Mouse (Mus musculus) E14TG2a.4 (cell line): ENCODE results near the gene Kif17.

ENCODE experiments used
- H3K27me3 ChIP-seq: 2 replicates; pipeline ENCODE4 v1.6.1; 2014; ENCODE audit warnings: low read length, control low read depth; ENCODE audit not compliant: insufficient read depth
- H3K36me3 ChIP-seq: 2 replicates; pipeline ENCODE4 v1.6.1; 2014; ENCODE audit warnings: low read length, control low read depth; ENCODE audit not compliant: insufficient read depth
- H3K4me1 ChIP-seq: replicated peaks from 2 replicates; pipeline ENCODE4 v1.6.1; 2014; ENCODE audit warnings: low read depth, low read length, control low read depth
- H3K4me3 ChIP-seq: replicated peaks from 2 replicates; pipeline ENCODE4 v1.5.1; 2014; ENCODE audit warnings: mild to moderate bottlenecking, low read length
- H3K9me3 ChIP-seq: 2 replicates; pipeline ENCODE4 v1.6.1; 2014; ENCODE audit warnings: low read length, control low read depth
- CTCF ChIP-seq: conservative IDR thresholded peaks from 2 replicates; pipeline ENCODE4 v1.5.1; 2014; ENCODE audit warnings: low read length
- NANOG ChIP-seq: IDR thresholded peaks from 2 replicates; pipeline ENCODE4 v1.6.1; 2014; ENCODE audit warnings: borderline replicate concordance, low read length, mixed read lengths
- POU5F1 ChIP-seq: IDR thresholded peaks from 2 replicates; pipeline ENCODE4 v1.6.1; 2014; ENCODE audit warnings: low read length, borderline replicate concordance

Gene Kif17

GRCm38 (mm10) chr4:138251819-138252218, 1.6 kb downstream of the Kif17 start:
- Histone ChIP-seq H3K4me3 (peak overlapping the region; percentile 50), H3K27me3 (peaks cover 87% of the 10 kb centered on the region), H3K36me3 (no peaks in the 10 kb centered on the region), H3K4me1 (peaks cover 62% of the 10 kb centered on the region), H3K9me3 (no peaks in the 10 kb centered on the region)
- TF ChIP-seq NANOG (peak; percentile 24; the same call in 1 of the 2 replicates), POU5F1 (no peak), CTCF (no peak)

- H3K4me3 ChIP-seq = peak overlapping the region; percentile 50
Measured at GRCm38 (mm10) chr4:138252231-138252630, 2.0 kb downstream of the Kif17 start.

GRCm38 (mm10) chr4:138257116-138257687, 7.0 kb downstream of the Kif17 start:
- Histone ChIP-seq H3K27me3 (peaks cover 94% of the 10 kb centered on the region), H3K4me1 (peaks cover 56% of the 10 kb centered on the region), H3K4me3 (no peak overlapping the region), H3K9me3 (no peaks in the 10 kb centered on the region), H3K36me3 (0 out of 2 replicates have a peak, but pooled peaks cover 5% of the 10 kb centered on the region)
- TF ChIP-seq NANOG (no peak), CTCF (no peak), POU5F1 (no peak)

More at GRCm38 (mm10) chr4:138252231-138252630, 2.0 kb downstream of the Kif17 start:
- TF ChIP-seq NANOG = no peak
- TF ChIP-seq CTCF = no peak
- TF ChIP-seq POU5F1 = no peak
- no peaks in the 10 kb centered on the region for H3K36me3 ChIP-seq
- H3K4me1 ChIP-seq = peaks cover 62% of the 10 kb centered on the region
- H3K9me3 ChIP-seq = no peaks in the 10 kb centered on the region
- peaks cover 90% of the 10 kb centered on the region for H3K27me3 ChIP-seq

- Histone ChIP-seq H3K4me1 (peaks cover 52% of the 10 kb centered on the region), H3K4me3 (no peak overlapping the region), H3K36me3 (0 out of 2 replicates have a peak, but pooled peaks cover 5% of the 10 kb centered on the region), H3K27me3 (peaks cover 93% of the 10 kb centered on the region), H3K9me3 (no peaks in the 10 kb centered on the region)
- TF ChIP-seq NANOG = no peak
- TF ChIP-seq CTCF = no peak
- TF ChIP-seq POU5F1 = no peak
Measured at GRCm38 (mm10) chr4:138258663-138259062, 8.4 kb downstream of the Kif17 start.

- Histone ChIP-seq H3K9me3 (no peaks in the 10 kb centered on the region), H3K36me3 (0 out of 2 replicates have a peak, but pooled peaks cover 5% of the 10 kb centered on the region), H3K4me3 (no peak overlapping the region), H3K4me1 (peaks cover 51% of the 10 kb centered on the region), H3K27me3 (peaks cover 93% of the 10 kb centered on the region)
- TF ChIP-seq POU5F1 = no peak
Measured at GRCm38 (mm10) chr4:138259482-138259881, 9.2 kb downstream of the Kif17 start.

GRCm38 (mm10) chr4:138261843-138262681, 11.8 kb downstream of the Kif17 start:
- peaks cover 88% of the 10 kb centered on the region for H3K27me3 ChIP-seq
- H3K4me3 ChIP-seq = peak overlapping the region; percentile 80
- TF ChIP-seq CTCF (no peak), NANOG (no peak), POU5F1 (no peak)
- H3K9me3 ChIP-seq = no peaks in the 10 kb centered on the region
- 0 out of 2 replicates have a peak, but pooled peaks cover 5% of the 10 kb centered on the region for H3K36me3 ChIP-seq
- peaks cover 43% of the 10 kb centered on the region for H3K4me1 ChIP-seq

GRCm38 (mm10) chr4:138267869-138268268, 17.6 kb downstream of the Kif17 start:
- Histone ChIP-seq H3K27me3 (peaks cover 70% of the 10 kb centered on the region), H3K4me3 (no peak overlapping the region), H3K9me3 (no peaks in the 10 kb centered on the region), H3K4me1 (peaks cover 7% of the 10 kb centered on the region), H3K36me3 (no peaks in the 10 kb centered on the region)
- TF ChIP-seq NANOG (no peak), CTCF (no peak), POU5F1 (no peak)

GRCm38 (mm10) chr4:138272011-138272997, 22.1 kb downstream of the Kif17 start:
- Histone ChIP-seq H3K36me3 (no peaks in the 10 kb centered on the region), H3K27me3 (peaks cover 49% of the 10 kb centered on the region), H3K4me3 (no peak overlapping the region), H3K9me3 (no peaks in the 10 kb centered on the region), H3K4me1 (peaks cover 13% of the 10 kb centered on the region)
- no peak for TF ChIP-seq CTCF
- no peak for TF ChIP-seq POU5F1
- no peak for TF ChIP-seq NANOG
